Mouse (Mus musculus) liver, embryonic 15.5 days (tissue): ENCODE measurements around the gene Fgfr2. TPM values are rescaled to one million over a fixed set of nuclear protein-coding genes. Genes with fewer than 3 reads are reported as not detected.

Experiments used
- ATAC-seq: fragments of 200-750 bp; cut with Nextera tagmentation; 2 replicates; pipeline ENCODE4 v1.8.0; 2017; ENCODE audit warnings: moderate number of reproducible peaks, mild to moderate bottlenecking, moderate library complexity; ENCODE audit not compliant: insufficient read depth
- H3K27ac ChIP-seq: fragments of 300-500 bp; sonication (generic); replicated peaks from 2 replicates; pipeline ENCODE4 v1.5.1; 2015; ENCODE audit warnings: mild to moderate bottlenecking, inconsistent platforms
- H3K27me3 ChIP-seq: fragments of 300-500 bp; sonication (generic); 2 replicates; pipeline ENCODE4 v1.6.1; 2015; ENCODE audit warnings: mild to moderate bottlenecking, inconsistent platforms
- H3K36me3 ChIP-seq: fragments of 300-500 bp; sonication (generic); replicated peaks from 2 replicates; pipeline ENCODE4 v1.6.1; 2015; ENCODE audit warnings: moderate library complexity, mild to moderate bottlenecking, inconsistent platforms
- H3K4me1 ChIP-seq: fragments of 300-500 bp; sonication (generic); replicated peaks from 2 replicates; pipeline ENCODE4 v1.6.1; 2015; ENCODE audit warnings: inconsistent platforms
- H3K4me2 ChIP-seq: fragments of 300-500 bp; sonication (generic); 2 replicates; pipeline ENCODE4 v1.6.1; 2015; ENCODE audit warnings: moderate library complexity, mild to moderate bottlenecking, inconsistent platforms
- H3K4me3 ChIP-seq: fragments of 300-500 bp; sonication (generic); replicated peaks from 2 replicates; pipeline ENCODE4 v1.5.1; 2015; ENCODE audit warnings: mild to moderate bottlenecking, inconsistent platforms
- H3K9ac ChIP-seq: fragments of 300-500 bp; sonication (generic); 2 replicates; pipeline ENCODE4 v1.6.1; 2015; ENCODE audit warnings: moderate library complexity, mild to moderate bottlenecking, inconsistent platforms
- H3K9me3 ChIP-seq: fragments of 300-500 bp; sonication (generic); replicated peaks from 2 replicates; pipeline ENCODE4 v1.6.1; 2016; ENCODE audit warnings: inconsistent platforms
- WGBS: fragments of 180-500 bp; shearing (Covaris S2); methylation state at CpG from one replicate; pipeline ENCODE4 v1.1.7; 2015; ENCODE audit warnings: mixed read lengths; ENCODE audit not compliant: insufficient replicate concordance; 5-methylcytosine and 5-hydroxymethylcytosine counted together
- polyA plus RNA-seq: library from polyadenylated mRNA; unstranded; fragments of >200 nt; fragmentation: Nextera tagmentation; extraction: Ambion mirVana; gene quantifications from 2 replicates; pipeline ENCODE4 v1.2.1, GENCODE M21; 2015

The Fgfr2 gene
- polyA plus RNA-seq, 1 experiment from 2014 or later, result 10.5 TPM

- no peak overlapping the region for H3K4me3 ChIP-seq
- no peaks in the 10 kb centered on the region for H3K4me1 ChIP-seq
- H3K9me3 ChIP-seq, result no peaks in the 10 kb centered on the region
- H3K27me3 ChIP-seq, result no peaks in the 10 kb centered on the region
- 66% methylated on average over 9 of the region's 9 CpGs for WGBS
- no peak for ATAC-seq
- H3K9ac ChIP-seq, result no peak overlapping the region
- H3K36me3 ChIP-seq, result no peaks in the 10 kb centered on the region
- no peak overlapping the region for H3K4me2 ChIP-seq
- no peak overlapping the region for H3K27ac ChIP-seq
Measured at GRCm38 (mm10) chr7:132416866-132417265, 706.3 kb downstream of the Fgfr2 start.

GRCm38 (mm10) chr7:132415866-132416265, 707.3 kb downstream of the Fgfr2 start:
- ATAC-seq, result no peak
- Histone ChIP-seq H3K4me1 (no peaks in the 10 kb centered on the region), H3K4me3 (no peak overlapping the region), H3K9me3 (no peaks in the 10 kb centered on the region), H3K9ac (no peak overlapping the region), H3K4me2 (no peak overlapping the region), H3K36me3 (no peaks in the 10 kb centered on the region), H3K27ac (no peak overlapping the region), H3K27me3 (no peaks in the 10 kb centered on the region)

GRCm38 (mm10) chr7:132412520-132412919, 710.6 kb downstream of the Fgfr2 start:
- no peaks in the 10 kb centered on the region for H3K9me3 ChIP-seq
- ATAC-seq, result no peak
- WGBS, result 41% methylated on average over 2 of the region's 2 CpGs
- H3K4me3 ChIP-seq, result no peak overlapping the region
- H3K4me1 ChIP-seq, result no peaks in the 10 kb centered on the region
- no peaks in the 10 kb centered on the region for H3K27me3 ChIP-seq
- H3K9ac ChIP-seq, result no peak overlapping the region
- H3K4me2 ChIP-seq, result no peak overlapping the region
- H3K27ac ChIP-seq, result no peak overlapping the region
- H3K36me3 ChIP-seq, result no peaks in the 10 kb centered on the region

- ATAC-seq, result no peak
- no peak overlapping the region for H3K4me2 ChIP-seq
- H3K9ac ChIP-seq, result no peak overlapping the region
- no peak overlapping the region for H3K27ac ChIP-seq
- H3K4me3 ChIP-seq, result no peak overlapping the region
- WGBS, result 63% methylated on average over 2 of the region's 2 CpGs
- no peaks in the 10 kb centered on the region for H3K9me3 ChIP-seq
- no peaks in the 10 kb centered on the region for H3K27me3 ChIP-seq
- no peaks in the 10 kb centered on the region for H3K4me1 ChIP-seq
- no peaks in the 10 kb centered on the region for H3K36me3 ChIP-seq
Measured at GRCm38 (mm10) chr7:132411708-132412107, 711.4 kb downstream of the Fgfr2 start.

- Histone ChIP-seq H3K9ac (no peak overlapping the region), H3K36me3 (no peaks in the 10 kb centered on the region), H3K9me3 (no peaks in the 10 kb centered on the region), H3K27me3 (no peaks in the 10 kb centered on the region), H3K4me1 (no peaks in the 10 kb centered on the region), H3K4me3 (no peak overlapping the region), H3K27ac (no peak overlapping the region), H3K4me2 (no peak overlapping the region)
- 49% methylated on average over 4 of the region's 4 CpGs for WGBS
- no peak for ATAC-seq
Measured at GRCm38 (mm10) chr7:132410958-132411357, 712.2 kb downstream of the Fgfr2 start.

GRCm38 (mm10) chr7:132409890-132410289, 713.3 kb downstream of the Fgfr2 start:
- H3K27ac ChIP-seq, result no peak overlapping the region
- H3K4me1 ChIP-seq, result no peaks in the 10 kb centered on the region
- no peak overlapping the region for H3K9ac ChIP-seq
- H3K27me3 ChIP-seq, result no peaks in the 10 kb centered on the region
- no peaks in the 10 kb centered on the region for H3K36me3 ChIP-seq
- H3K9me3 ChIP-seq, result no peaks in the 10 kb centered on the region
- H3K4me3 ChIP-seq, result no peak overlapping the region
- no peak for ATAC-seq
- no peak overlapping the region for H3K4me2 ChIP-seq
- 48% methylated on average over 3 of the region's 3 CpGs for WGBS

- no peaks in the 10 kb centered on the region for H3K27me3 ChIP-seq
- H3K27ac ChIP-seq, result no peak overlapping the region
- peaks cover 25% of the 10 kb centered on the region for H3K4me1 ChIP-seq
- ATAC-seq, result peak; percentile 78
- H3K4me2 ChIP-seq, result no peak overlapping the region
- H3K9me3 ChIP-seq, result no peaks in the 10 kb centered on the region
- 16% methylated on average over 10 of the region's 10 CpGs for WGBS
- H3K9ac ChIP-seq, result no peak overlapping the region
- H3K36me3 ChIP-seq, result no peaks in the 10 kb centered on the region
- no peak overlapping the region for H3K4me3 ChIP-seq
Measured at GRCm38 (mm10) chr7:132402377-132403084, 720.6 kb downstream of the Fgfr2 start.

GRCm38 (mm10) chr7:132398487-132398886, 724.7 kb downstream of the Fgfr2 start:
- Histone ChIP-seq H3K27ac (no peak overlapping the region), H3K9me3 (no peaks in the 10 kb centered on the region), H3K27me3 (no peaks in the 10 kb centered on the region), H3K9ac (no peak overlapping the region), H3K4me1 (peaks cover 37% of the 10 kb centered on the region), H3K36me3 (no peaks in the 10 kb centered on the region), H3K4me3 (no peak overlapping the region), H3K4me2 (no peak overlapping the region)
- 31% methylated on average over 3 of the region's 3 CpGs for WGBS
- ATAC-seq, result no peak

- Histone ChIP-seq H3K4me3 (no peak overlapping the region), H3K9ac (no peak overlapping the region), H3K4me2 (no peak overlapping the region), H3K27me3 (no peaks in the 10 kb centered on the region), H3K27ac (no peak overlapping the region), H3K36me3 (no peaks in the 10 kb centered on the region), H3K4me1 (peaks cover 26% of the 10 kb centered on the region), H3K9me3 (no peaks in the 10 kb centered on the region)
- 20% methylated on average over 7 of the region's 7 CpGs for WGBS
- ATAC-seq, result peak; percentile 79
Measured at GRCm38 (mm10) chr7:132396661-132397322, 726.4 kb downstream of the Fgfr2 start.

GRCm38 (mm10) chr7:132393582-132394175, 729.5 kb downstream of the Fgfr2 start:
- Histone ChIP-seq H3K9ac (no peak overlapping the region), H3K4me3 (no peak overlapping the region), H3K27ac (no peak overlapping the region), H3K4me2 (no peak overlapping the region), H3K4me1 (peaks cover 28% of the 10 kb centered on the region), H3K27me3 (no peaks in the 10 kb centered on the region), H3K9me3 (no peaks in the 10 kb centered on the region), H3K36me3 (no peaks in the 10 kb centered on the region)
- no peak for ATAC-seq

- no peak overlapping the region for H3K9ac ChIP-seq
- WGBS, result 41% methylated on average over 5 of the region's 5 CpGs
- H3K4me2 ChIP-seq, result no peak overlapping the region
- H3K9me3 ChIP-seq, result no peaks in the 10 kb centered on the region
- no peak overlapping the region for H3K27ac ChIP-seq
- ATAC-seq, result no peak
- H3K4me1 ChIP-seq, result peaks cover 33% of the 10 kb centered on the region
- no peak overlapping the region for H3K4me3 ChIP-seq
- no peaks in the 10 kb centered on the region for H3K27me3 ChIP-seq
- H3K36me3 ChIP-seq, result no peaks in the 10 kb centered on the region
Measured at GRCm38 (mm10) chr7:132393014-132393406, 730.1 kb downstream of the Fgfr2 start.
